Mouse (Mus musculus) myocyte (in vitro differentiated cells): ENCODE measurements at regions not wholly inside any gene's neighbourhood (a gene's known extent, or its start where the extent isn't known, plus 50 kb on each side); places are given as distances from the start of the nearest gene placed in this dataset.

Experiments
- MAX ChIP-seq: IDR thresholded peaks from one replicate; pipeline ENCODE4 v1.6.1; 2011; ENCODE audit warnings: low read depth, mild to moderate bottlenecking, control low read depth
- MYOG ChIP-seq, 3 experiments: IDR thresholded peaks; one replicate each; pipeline ENCODE4 v1.6.1; 2011; ENCODE audit warnings: control low read depth in 2 of 3, low read depth in 2 of 3, mild to moderate bottlenecking in 2 of 3; ENCODE audit not compliant: insufficient read length in 2 of 3, control insufficient read depth in 1 of 3, insufficient read depth in 1 of 3
- POLR2A ChIP-seq: IDR thresholded peaks from one replicate; pipeline ENCODE4 v1.6.1; 2011; ENCODE audit warnings: low read depth, mild to moderate bottlenecking, control low read depth, moderate library complexity; ENCODE audit not compliant: insufficient read length
- POLR2AphosphoS2 ChIP-seq: IDR thresholded peaks from one replicate; pipeline ENCODE4 v1.6.1; 2011; ENCODE audit warnings: low read depth, control low read depth; ENCODE audit not compliant: insufficient read length

GRCm38 (mm10) chr10:118751110-118751509 lies 118.9 kb downstream of the Dyrk2 start:
- TF ChIP-seq POLR2A (no peak), MAX (no peak), MYOG (IDR thresholded peaks at IDR 0.05; ENCODE audit: control insufficient read depth in 1 of 3, insufficient read depth in 1 of 3, insufficient read length in 2 of 3, low read depth in 2 of 3) (no peak), POLR2AphosphoS2 (no peak)
